8 mouse cellular contexts compared by ENCODE assay signal in genomic region chr6:113623386-113623785, GRCm38 (mm10). TPM values are rescaled to one million over a fixed set of nuclear protein-coding genes. Genes with fewer than 3 reads are reported as not detected.
DNase-seq lines count a peak whose midpoint lies in the region; ATAC-seq and TF ChIP-seq lines count a peak whose summit lies in the region.

No protein-coding gene starts in this region.

- no peak for DNase-seq in heart, adult 8-10 months (ENCODE audit: low spot score)
- no peak for DNase-seq in G1E (ENCODE audit: low spot score)
- DNase-seq in hindbrain, embryonic 11.5 days (ENCODE audit: low spot score), result no peak
- no peak for DNase-seq in midbrain, embryonic 11.5 days (ENCODE audit: low spot score, missing footprints)
- DNase-seq in layer of hippocampus, postnatal 25 days (ENCODE audit: extremely low spot score in 1 of 2, low spot score in 1 of 2), result no peak
- no peak for DNase-seq in ovary, postnatal 36 days (ENCODE audit: low spot score)
- no peak for DNase-seq in cerebellum, adult 11-12 months

- peak overlapping the region; percentile 93 for H3K27ac ChIP-seq in heart, embryonic 15.5 days
- no peak overlapping the region for H3K27ac ChIP-seq in hindbrain, embryonic 11.5 days (ENCODE audit: low read depth, low read length)
- no peak overlapping the region for H3K27ac ChIP-seq in midbrain, embryonic 11.5 days (ENCODE audit: low read depth, low read length)

- no peaks in the 10 kb centered on the region for H3K27me3 ChIP-seq in heart, embryonic 15.5 days
- no peaks in the 10 kb centered on the region for H3K27me3 ChIP-seq in G1E (ENCODE audit: insufficient read depth, low read length)
- H3K27me3 ChIP-seq in hindbrain, embryonic 11.5 days (ENCODE audit: control insufficient read depth, insufficient read depth, low read length), result no peaks in the 10 kb centered on the region
- no peaks in the 10 kb centered on the region for H3K27me3 ChIP-seq in midbrain, embryonic 11.5 days (ENCODE audit: control insufficient read depth, insufficient read depth, low read length)

- H3K36me3 ChIP-seq in heart, embryonic 15.5 days, result 0 out of 2 replicates have a peak, but pooled peaks cover 5% of the 10 kb centered on the region
- H3K36me3 ChIP-seq in G1E (replicated peaks), result peaks cover 35% of the 10 kb centered on the region
- H3K36me3 ChIP-seq in hindbrain, embryonic 11.5 days (ENCODE audit: control insufficient read depth, insufficient read depth, low read length), result no peaks in the 10 kb centered on the region
- H3K36me3 ChIP-seq in midbrain, embryonic 11.5 days (ENCODE audit: control insufficient read depth, insufficient read depth, low read length), result peaks cover 3% of the 10 kb centered on the region; the same call in 1 of the 2 replicates

- peaks cover 17% of the 10 kb centered on the region for H3K4me1 ChIP-seq in heart, embryonic 15.5 days (replicated peaks)
- H3K4me1 ChIP-seq in G1E (ENCODE audit: insufficient read depth, low read depth, low read length), result peaks cover 31% of the 10 kb centered on the region
- peaks cover 2% of the 10 kb centered on the region; the same call in 1 of the 2 replicates for H3K4me1 ChIP-seq in hindbrain, embryonic 11.5 days (replicated peaks; ENCODE audit: control insufficient read depth, insufficient read depth, low read length)
- H3K4me1 ChIP-seq in midbrain, embryonic 11.5 days (ENCODE audit: control insufficient read depth, insufficient read depth, low read length), result peaks cover 13% of the 10 kb centered on the region

- H3K4me3 ChIP-seq in heart, embryonic 15.5 days, result peak overlapping the region; percentile 90
- peak overlapping the region; percentile 84 for H3K4me3 ChIP-seq in G1E (ENCODE audit: low read depth, low read length)
- peak overlapping the region; percentile 54; the same call in 1 of the 2 replicates for H3K4me3 ChIP-seq in hindbrain, embryonic 11.5 days (ENCODE audit: low read depth, low read length)
- peak overlapping the region; percentile 77 for H3K4me3 ChIP-seq in midbrain, embryonic 11.5 days (ENCODE audit: low read depth, low read length)

- H3K9me3 ChIP-seq in heart, embryonic 15.5 days (replicated peaks), result no peaks in the 10 kb centered on the region
- no peaks in the 10 kb centered on the region for H3K9me3 ChIP-seq in G1E (replicated peaks)
- no peaks in the 10 kb centered on the region for H3K9me3 ChIP-seq in hindbrain, embryonic 11.5 days (ENCODE audit: control insufficient read depth, low read length)
- no peaks in the 10 kb centered on the region for H3K9me3 ChIP-seq in midbrain, embryonic 11.5 days (ENCODE audit: control insufficient read depth, low read length)

- no peak for TF ChIP-seq CTCF in G1E (IDR thresholded peaks at IDR 0.05; ENCODE audit: low read depth, low read length)

- peak overlapping the region; percentile 90 for H3K4me2 ChIP-seq in heart, embryonic 15.5 days
- H3K4me2 ChIP-seq in hindbrain, embryonic 11.5 days (replicated peaks; ENCODE audit: low read depth, low read length), result no peak overlapping the region
- H3K4me2 ChIP-seq in midbrain, embryonic 11.5 days, result peak overlapping the region; percentile 85

- no peak overlapping the region for H3K9ac ChIP-seq in heart, embryonic 15.5 days
- no peak overlapping the region for H3K9ac ChIP-seq in hindbrain, embryonic 11.5 days (ENCODE audit: low read depth, low read length)
- H3K9ac ChIP-seq in midbrain, embryonic 11.5 days (ENCODE audit: low read length), result no peak overlapping the region

- ATAC-seq in heart, embryonic 15.5 days (replicated peaks; ENCODE audit: insufficient number of reproducible peaks, insufficient read depth, low FRiP score, low read depth), result no peak
- ATAC-seq in G1E (ENCODE audit: extremely low read depth, insufficient number of reproducible peaks, low FRiP score, poor library complexity, severe bottlenecking), result no peak
- 0 out of 2 replicates have a peak, but pooled peaks have one; percentile 10 for ATAC-seq in hindbrain, embryonic 11.5 days (ENCODE audit: low FRiP score)
- ATAC-seq in midbrain, embryonic 11.5 days (ENCODE audit: low FRiP score), result peak; percentile 28

- WGBS in heart, embryonic 15.5 days, result 61% methylated on average over 5 of the region's 5 CpGs
- 76% methylated on average over 5 of the region's 5 CpGs for WGBS in hindbrain, embryonic 11.5 days
- 67% methylated on average over 5 of the region's 5 CpGs for WGBS in midbrain, embryonic 11.5 days

RNA-seq across cellular contexts. Expression of gene Vhl, which starts 0.4 kb away (rescaled TPM):
- 25.6 and 31.0 TPM in 2 replicates for polyA plus RNA-seq in heart, embryonic 15.5 days (2015; fragmentation: Nextera tagmentation; extraction: Ambion mirVana)
- 10 to 100 TPM in 1 of 4 experiments, 1 to 10 TPM in 3; 8.4 to 10.7 (median 9.4) TPM for total RNA-seq in heart, adult 8-10 months (2022)
- 9.0 and 12.5 TPM in 2 replicates for total RNA-seq in G1E (2014; fragmentation: Nextera tagmentation)
- total RNA-seq in G1E (2017), result 25.4 and 26.1 TPM in 2 replicates
- polyA plus RNA-seq in G1E (2012), result 6.4 and 7.9 TPM in 2 replicates
- polyA plus RNA-seq in hindbrain, embryonic 11.5 days (2014; fragmentation: Nextera tagmentation; extraction: Ambion mirVana), result 63.0 and 64.4 TPM in 2 replicates
- 60.9 and 62.4 TPM in 2 replicates for polyA plus RNA-seq in midbrain, embryonic 11.5 days (2014; fragmentation: Nextera tagmentation; extraction: Ambion mirVana)
- total RNA-seq in layer of hippocampus, postnatal 25 days (2021), result 10 to 100 TPM; 47.3 to 52.3 TPM

RNA-seq across cellular contexts. Expression of gene Irak2, which starts 14.9 kb away (rescaled TPM):
- polyA plus RNA-seq in heart, embryonic 15.5 days (2015; fragmentation: Nextera tagmentation; extraction: Ambion mirVana), result 4.7 and 5.6 TPM in 2 replicates
- total RNA-seq in heart, adult 8-10 months (2022), result 10 to 100 TPM in 2 of 4 experiments, 1 to 10 TPM in 2; 8.1 to 13.5 (median 10.6) TPM
- total RNA-seq in G1E (2014; fragmentation: Nextera tagmentation) (7.4 and 21.2 TPM in 2 replicates), G1E (2017) (10.9 and 11.7 TPM in 2 replicates)
- polyA plus RNA-seq in G1E (2012), result 10.2 and 13.7 TPM in 2 replicates
- polyA plus RNA-seq in hindbrain, embryonic 11.5 days (2014; fragmentation: Nextera tagmentation; extraction: Ambion mirVana), result 1.6 and 1.9 TPM in 2 replicates
- polyA plus RNA-seq in midbrain, embryonic 11.5 days (2014; fragmentation: Nextera tagmentation; extraction: Ambion mirVana), result 1.6 and 1.9 TPM in 2 replicates
- total RNA-seq in layer of hippocampus, postnatal 25 days (2021), result 10 to 100 TPM; 16.9 to 21.9 TPM

RNA-seq across cellular contexts. Expression of gene Brk1, which starts 18.8 kb away (rescaled TPM):
- polyA plus RNA-seq in heart, embryonic 15.5 days (2015; fragmentation: Nextera tagmentation; extraction: Ambion mirVana), result 159 and 162 TPM in 2 replicates
- 10 to 100 TPM; 68.5 to 83.3 (median 75.0) TPM for total RNA-seq in heart, adult 8-10 months (2022)
- total RNA-seq in G1E (2014; fragmentation: Nextera tagmentation) (186 and 193 TPM in 2 replicates), G1E (2017) (167 and 180 TPM in 2 replicates)
- 29.2 and 42.6 TPM in 2 replicates for polyA plus RNA-seq in G1E (2012)
- 221 and 224 TPM in 2 replicates for polyA plus RNA-seq in hindbrain, embryonic 11.5 days (2014; fragmentation: Nextera tagmentation; extraction: Ambion mirVana)
- polyA plus RNA-seq in midbrain, embryonic 11.5 days (2014; fragmentation: Nextera tagmentation; extraction: Ambion mirVana), result 223 and 232 TPM in 2 replicates
- 100 to 1,000 TPM; 228 to 246 TPM for total RNA-seq in layer of hippocampus, postnatal 25 days (2021)

RNA-seq across cellular contexts. Expression of gene Fancd2os, which starts 22.9 kb away (rescaled TPM):
- 0.15 TPM in 1 of 2 replicates, not detected in the other for polyA plus RNA-seq in heart, embryonic 15.5 days (2015; fragmentation: Nextera tagmentation; extraction: Ambion mirVana)
- total RNA-seq in heart, adult 8-10 months (2022), result not detected
- total RNA-seq in G1E (2014; fragmentation: Nextera tagmentation) (not detected in 2 replicates), G1E (2017) (0.16 TPM in 1 of 2 replicates, not detected in the other)
- not detected in 2 replicates for polyA plus RNA-seq in G1E (2012)
- 0.45 TPM in 1 of 2 replicates, not detected in the other for polyA plus RNA-seq in hindbrain, embryonic 11.5 days (2014; fragmentation: Nextera tagmentation; extraction: Ambion mirVana)
- polyA plus RNA-seq in midbrain, embryonic 11.5 days (2014; fragmentation: Nextera tagmentation; extraction: Ambion mirVana), result 0.42 and 0.47 TPM in 2 replicates
- total RNA-seq in layer of hippocampus, postnatal 25 days (2021), result under 1 TPM; 0.20 to 0.80 TPM

Comparison
In these comparisons a context has a peak if more than half of its experiments do, and no peak if none do; other contexts are left out.
1. ATAC-seq: peak in hindbrain, embryonic 11.5 days (single experiment) and midbrain, embryonic 11.5 days (single experiment); none in heart, embryonic 15.5 days (single experiment) and G1E (single experiment).
2. Peak in every context shown above with its lines, with median percentiles within 50 percentile points of each other: H3K4me3 ChIP-seq.